Mouse (Mus musculus) G1E (cell line): Measurements from ENCODE around the gene Kif22.

Experiments used
- CTCF ChIP-seq: IDR thresholded peaks from 2 replicates; pipeline ENCODE4 v1.5.1; 2012; ENCODE audit warnings: low read depth, low read length, inconsistent platforms, mixed read lengths
- GATA1 ChIP-seq: IDR thresholded peaks from 2 replicates; pipeline ENCODE4 v1.6.1; 2012; ENCODE audit warnings: borderline replicate concordance, low read length, inconsistent platforms, mixed read lengths
- GATA2 ChIP-seq: IDR thresholded peaks from 2 replicates; pipeline ENCODE4 v1.6.1; 2012; ENCODE audit warnings: low read depth, low read length, inconsistent platforms, borderline replicate concordance
- POLR2AphosphoS5 ChIP-seq: IDR thresholded peaks from 2 replicates; pipeline ENCODE4 v1.6.1; 2012; ENCODE audit warnings: low read depth, low read length, inconsistent platforms; ENCODE audit not compliant: insufficient replicate concordance
- TAL1 ChIP-seq: conservative IDR thresholded peaks from 2 replicates; pipeline ENCODE4 v1.6.1; 2012; ENCODE audit warnings: low read depth, low read length, inconsistent platforms, mixed read lengths

DNA sequence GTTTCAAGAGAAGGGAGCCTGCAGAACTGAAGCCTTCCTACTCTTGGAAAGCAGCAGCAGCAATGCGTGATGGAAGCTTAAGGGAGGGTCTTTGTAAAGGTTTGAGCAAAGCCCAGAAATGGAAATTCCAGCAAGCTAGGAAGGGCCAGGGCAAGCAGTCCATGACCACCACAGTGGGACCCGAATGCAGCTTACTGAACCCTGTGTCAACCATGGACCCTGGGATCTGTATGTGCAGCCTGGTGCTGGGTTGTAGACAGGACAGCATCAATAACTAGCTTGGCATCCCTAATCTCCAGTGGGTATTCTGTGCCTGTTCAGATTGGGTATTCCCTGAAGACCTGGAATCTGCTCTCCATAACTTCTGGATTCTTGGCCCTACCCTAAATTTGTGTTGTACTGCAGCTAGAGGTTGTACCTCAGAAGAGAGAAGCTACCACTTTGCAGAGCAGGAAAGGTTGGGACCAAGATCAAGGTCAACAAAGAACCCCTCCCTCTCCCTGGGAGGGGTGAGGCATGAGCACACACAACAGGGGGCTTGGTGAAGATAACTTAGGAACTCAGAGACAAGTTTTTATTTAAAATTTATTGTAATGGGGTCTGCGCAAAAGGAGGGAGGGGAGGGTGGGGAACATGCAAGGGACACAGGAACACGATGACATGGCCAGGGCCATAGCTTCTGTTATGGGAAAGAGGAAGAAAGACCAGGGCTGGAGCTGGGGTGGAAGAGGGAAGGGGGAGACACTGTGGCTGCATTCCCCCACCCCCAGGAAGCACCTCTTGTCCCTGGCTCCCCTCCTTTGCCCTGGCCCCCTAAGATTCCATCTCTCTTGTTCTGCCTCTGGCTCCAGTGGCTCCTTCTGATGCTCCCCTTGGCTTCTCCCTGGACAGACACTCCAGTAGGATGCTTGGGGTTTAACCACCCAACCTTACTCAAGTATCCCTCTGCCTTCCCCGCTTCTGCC lies 20.4 kb downstream of the Kif22 start:
- TF ChIP-seq CTCF = no peak
- TF ChIP-seq TAL1 = no peak
- TF ChIP-seq GATA2 = no peak
- TF ChIP-seq POLR2AphosphoS5 = no peak
- no peak for TF ChIP-seq GATA1
